Mouse (Mus musculus): ENCODE data around the gene 1700015G11Rik. TPM values are rescaled to one million over a fixed set of nuclear protein-coding genes. Genes with fewer than 3 reads are reported as not detected.
A peak's percentile ranks its signal among the peaks of the same experiment; 100 is the strongest.

Gene 1700015G11Rik
- polyA plus RNA-seq (2016; fragmentation: Nextera tagmentation; extraction: Ambion mirVana) = not detected in 2 replicates

- H3K4me3 ChIP-seq = no peak within 1 kb of the TSS
- WGBS = 85% methylated on average over 3 of the region's 3 CpGs
- no peak within 1 kb of the TSS for H3K27ac ChIP-seq (replicated peaks)
- no peaks in the 10 kb centered on the region for H3K4me1 ChIP-seq
- H3K9me3 ChIP-seq (replicated peaks) = no peaks in the 10 kb centered on the region
- no peak for DNase-seq (ENCODE audit: low spot score)
- no peaks in the 10 kb centered on the region for H3K36me3 ChIP-seq
- H3K27me3 ChIP-seq (ENCODE audit: low read depth, poor library complexity, severe bottlenecking) = no peaks in the 10 kb centered on the region
Measured at GRCm38 (mm10) chr7:52015628-52016027, at the start of gene 1700015G11Rik. Gene 1700015G11Rik (minus strand): TSS chr7:52015728.

GRCm38 (mm10) chr7:52056954-52057353, 41.4 kb upstream of the 1700015G11Rik start:
- Histone ChIP-seq H3K4me3 (no peak overlapping the region), H3K36me3 (no peaks in the 10 kb centered on the region), H3K27ac (replicated peaks) (no peak overlapping the region), H3K27me3 (ENCODE audit: low read depth, poor library complexity, severe bottlenecking) (no peaks in the 10 kb centered on the region), H3K9me3 (replicated peaks) (no peaks in the 10 kb centered on the region), H3K4me1 (no peaks in the 10 kb centered on the region)
- DNase-seq (ENCODE audit: low spot score) = no peak
- 83% methylated on average over 2 of the region's 2 CpGs for WGBS

DNA sequence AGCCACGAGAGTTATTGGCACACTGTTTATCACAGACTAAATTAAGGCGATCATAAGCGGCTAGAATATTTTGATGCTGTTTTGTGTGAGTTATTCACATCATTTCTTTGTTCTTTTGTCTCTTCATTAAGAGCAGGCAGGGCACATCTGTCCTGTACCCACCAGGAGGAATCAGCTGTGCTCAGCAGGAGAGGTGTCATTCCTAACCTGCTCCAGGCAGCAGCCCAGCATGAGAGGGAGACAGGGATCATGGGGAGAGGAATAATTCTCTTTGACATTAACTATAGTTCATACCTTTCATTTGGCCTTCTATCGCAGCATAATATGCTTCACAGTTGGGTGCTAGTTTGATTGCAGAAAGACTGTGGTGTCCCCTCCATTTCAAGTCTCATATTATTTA, 40.7 kb upstream of the 1700015G11Rik start:
- Histone ChIP-seq H3K4me1 (no peaks in the 10 kb centered on the region), H3K27me3 (ENCODE audit: low read depth, poor library complexity, severe bottlenecking) (no peaks in the 10 kb centered on the region), H3K4me3 (no peak overlapping the region), H3K27ac (replicated peaks) (no peak overlapping the region), H3K9me3 (replicated peaks) (no peaks in the 10 kb centered on the region), H3K36me3 (no peaks in the 10 kb centered on the region)
- 73% methylated on average over 4 of the region's 4 CpGs for WGBS
- no peak for DNase-seq (ENCODE audit: low spot score)

DNA sequence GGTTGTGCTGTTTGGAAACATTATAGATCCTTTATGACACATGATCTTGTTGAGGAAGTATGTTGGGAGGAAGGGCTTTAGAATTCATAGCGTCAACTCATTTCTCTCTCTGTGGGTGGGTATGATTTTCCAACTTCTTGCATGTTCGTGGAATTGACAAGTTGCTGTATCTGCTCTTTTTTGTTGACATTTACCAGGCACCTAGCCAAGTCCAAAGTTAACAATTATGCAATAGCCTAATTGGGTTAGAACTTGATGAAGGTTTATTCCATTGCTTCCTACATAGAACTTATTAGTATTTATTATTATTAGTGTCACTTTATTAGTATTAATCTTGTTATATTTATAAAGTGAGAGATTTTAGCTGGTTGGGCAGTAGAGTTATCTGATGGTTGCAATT, 40.3 kb upstream of the 1700015G11Rik start:
- Histone ChIP-seq H3K27ac (replicated peaks) (no peak overlapping the region), H3K4me1 (no peaks in the 10 kb centered on the region), H3K4me3 (no peak overlapping the region), H3K27me3 (ENCODE audit: low read depth, poor library complexity, severe bottlenecking) (no peaks in the 10 kb centered on the region), H3K36me3 (no peaks in the 10 kb centered on the region), H3K9me3 (replicated peaks) (no peaks in the 10 kb centered on the region)
- DNase-seq (ENCODE audit: low spot score) = no peak
- 87% methylated on average over 2 of the region's 2 CpGs for WGBS

GRCm38 (mm10) chr7:52037600-52038582, 22.4 kb upstream of the 1700015G11Rik start:
- 49% methylated on average over 8 of the region's 8 CpGs for WGBS
- H3K27ac ChIP-seq (replicated peaks) = no peak overlapping the region
- peak; percentile 20 for DNase-seq (ENCODE audit: low spot score)

DNA sequence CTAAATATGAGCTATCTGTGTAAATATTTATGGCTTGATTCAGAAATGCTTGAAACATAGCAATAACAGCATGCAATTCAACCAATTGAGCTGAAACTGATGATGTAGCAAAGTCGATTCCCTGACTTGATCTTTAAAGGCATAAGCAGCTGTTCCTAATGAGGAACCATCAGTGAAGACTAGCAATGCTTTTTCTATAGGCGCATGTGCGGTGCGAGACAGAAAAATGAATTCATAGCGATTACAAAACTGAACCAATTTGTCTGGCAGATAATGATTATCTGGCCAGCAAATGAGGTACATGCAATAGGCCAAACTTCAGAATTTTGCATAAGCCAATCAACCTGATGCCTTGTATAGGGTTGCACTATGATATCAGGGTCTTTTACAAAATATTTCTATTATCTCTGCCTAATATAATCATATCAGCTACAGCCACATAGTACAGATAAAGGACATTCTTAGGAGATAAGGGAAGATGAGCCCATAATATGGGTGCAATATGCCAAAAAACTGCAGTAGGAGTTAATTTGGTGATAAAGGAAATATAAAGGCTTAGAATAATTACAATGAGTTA, 8.6 kb upstream of the 1700015G11Rik start:
- Histone ChIP-seq H3K36me3 (no peaks in the 10 kb centered on the region), H3K27ac (replicated peaks) (no peak overlapping the region), H3K9me3 (replicated peaks) (no peaks in the 10 kb centered on the region), H3K4me1 (no peaks in the 10 kb centered on the region), H3K27me3 (ENCODE audit: low read depth, poor library complexity, severe bottlenecking) (no peaks in the 10 kb centered on the region), H3K4me3 (no peak overlapping the region)
- 94% methylated on average over 5 of the region's 5 CpGs for WGBS
- no peak for DNase-seq (ENCODE audit: low spot score)

More at GRCm38 (mm10) chr7:52037600-52038582, 22.4 kb upstream of the 1700015G11Rik start:
- Histone ChIP-seq H3K36me3 (no peaks in the 10 kb centered on the region), H3K9me3 (replicated peaks) (no peaks in the 10 kb centered on the region), H3K27me3 (ENCODE audit: low read depth, poor library complexity, severe bottlenecking) (no peaks in the 10 kb centered on the region), H3K4me3 (no peak overlapping the region), H3K4me1 (no peaks in the 10 kb centered on the region)

- Histone ChIP-seq H3K27ac (replicated peaks) (no peak overlapping the region), H3K4me3 (no peak overlapping the region), H3K4me1 (no peaks in the 10 kb centered on the region), H3K36me3 (no peaks in the 10 kb centered on the region), H3K9me3 (replicated peaks) (no peaks in the 10 kb centered on the region), H3K27me3 (ENCODE audit: low read depth, poor library complexity, severe bottlenecking) (no peaks in the 10 kb centered on the region)
- 82% methylated on average over 4 of the region's 4 CpGs for WGBS
- DNase-seq (ENCODE audit: low spot score) = no peak
Measured at GRCm38 (mm10) chr7:52022039-52022438, 6.5 kb upstream of the 1700015G11Rik start.

GRCm38 (mm10) chr7:52015180-52015579, 348 bp downstream of the 1700015G11Rik start:
- 89% methylated on average over 1 of the region's 1 CpGs for WGBS
- H3K4me3 ChIP-seq = no peak overlapping the region
- no peaks in the 10 kb centered on the region for H3K4me1 ChIP-seq
- DNase-seq (ENCODE audit: low spot score) = no peak
- H3K9me3 ChIP-seq (replicated peaks) = no peaks in the 10 kb centered on the region
- no peak overlapping the region for H3K27ac ChIP-seq (replicated peaks)
- H3K27me3 ChIP-seq (ENCODE audit: low read depth, poor library complexity, severe bottlenecking) = no peaks in the 10 kb centered on the region
- H3K36me3 ChIP-seq = no peaks in the 10 kb centered on the region

DNA sequence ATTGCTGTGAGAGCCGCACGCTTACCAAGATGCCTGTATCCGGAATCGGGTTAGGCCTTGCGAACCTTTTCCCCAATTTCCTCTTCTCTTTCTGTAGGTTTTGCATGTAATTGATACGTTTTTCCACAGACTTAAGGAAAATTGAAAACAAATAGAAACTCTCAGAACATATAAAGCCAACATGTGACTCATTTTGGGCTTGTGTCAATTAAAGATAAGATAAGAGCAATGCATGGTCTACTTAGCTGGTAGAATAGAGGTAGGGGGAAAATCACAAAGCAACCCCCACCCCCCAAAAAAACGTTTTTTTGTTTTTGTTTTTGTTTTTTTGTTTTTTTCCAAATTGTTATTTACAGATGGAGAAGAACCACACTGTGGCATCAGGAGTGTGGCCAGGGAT, 2.1 kb downstream of the 1700015G11Rik start:
- no peak for DNase-seq (ENCODE audit: low spot score)
- H3K27me3 ChIP-seq (ENCODE audit: low read depth, poor library complexity, severe bottlenecking) = no peaks in the 10 kb centered on the region
- H3K4me3 ChIP-seq = no peak overlapping the region
- no peaks in the 10 kb centered on the region for H3K4me1 ChIP-seq
- WGBS = 79% methylated on average over 7 of the region's 7 CpGs
- no peaks in the 10 kb centered on the region for H3K36me3 ChIP-seq
- no peaks in the 10 kb centered on the region for H3K9me3 ChIP-seq (replicated peaks)
- H3K27ac ChIP-seq (replicated peaks) = no peak overlapping the region

DNA sequence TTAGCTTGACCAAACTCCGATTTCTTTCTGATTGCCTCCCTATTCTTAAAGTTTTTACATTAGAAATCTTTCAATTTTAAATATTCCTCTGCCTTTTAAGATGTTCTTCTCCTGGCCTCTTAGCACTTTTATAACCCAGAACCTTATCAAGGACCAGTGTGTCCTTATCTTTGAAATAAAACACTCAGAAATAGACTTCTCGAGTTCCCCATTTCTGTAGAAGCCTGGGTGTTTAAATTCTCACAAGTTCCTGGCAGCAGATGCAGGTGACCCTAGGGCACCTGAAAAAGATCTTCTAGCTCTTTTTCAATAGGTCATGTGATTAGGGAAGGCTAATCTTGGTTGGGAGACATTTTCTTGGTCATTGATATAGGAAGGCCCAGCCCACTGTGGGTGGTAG, 8.4 kb downstream of the 1700015G11Rik start:
- Histone ChIP-seq H3K27ac (replicated peaks) (no peak overlapping the region), H3K27me3 (ENCODE audit: low read depth, poor library complexity, severe bottlenecking) (peaks cover 16% of the 10 kb centered on the region), H3K9me3 (replicated peaks) (no peaks in the 10 kb centered on the region), H3K4me1 (0 out of 2 replicates have a peak, but pooled peaks cover 9% of the 10 kb centered on the region), H3K4me3 (no peak overlapping the region), H3K36me3 (no peaks in the 10 kb centered on the region)
- no peak for DNase-seq (ENCODE audit: low spot score)
- WGBS = 89% methylated on average over 2 of the region's 2 CpGs

DNA sequence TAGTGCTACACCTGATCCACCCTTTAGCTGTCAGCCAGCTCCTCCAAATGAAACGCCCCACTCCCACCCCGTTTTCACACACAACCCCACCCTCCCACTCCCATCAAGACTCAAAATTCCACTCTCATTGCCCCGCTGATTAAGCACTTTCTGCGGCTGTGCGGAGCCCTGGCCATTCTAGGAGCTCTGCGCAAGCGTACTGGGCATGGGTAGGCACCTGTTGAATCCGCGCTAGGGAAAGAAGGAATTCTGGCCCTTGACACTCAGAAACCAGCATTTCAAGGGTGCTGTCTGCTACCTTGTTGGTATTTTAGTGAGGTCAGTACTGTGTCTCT, 9.3 kb downstream of the 1700015G11Rik start:
- Histone ChIP-seq H3K27me3 (ENCODE audit: low read depth, poor library complexity, severe bottlenecking) (peaks cover 16% of the 10 kb centered on the region), H3K4me1 (0 out of 2 replicates have a peak, but pooled peaks cover 9% of the 10 kb centered on the region), H3K9me3 (replicated peaks) (no peaks in the 10 kb centered on the region), H3K36me3 (no peaks in the 10 kb centered on the region), H3K27ac (replicated peaks) (peak overlapping the region; percentile 85), H3K4me3 (peak overlapping the region; percentile 72)
- DNase-seq (ENCODE audit: low spot score) = no peak
- WGBS = 1% methylated on average over 9 of the region's 9 CpGs

DNA sequence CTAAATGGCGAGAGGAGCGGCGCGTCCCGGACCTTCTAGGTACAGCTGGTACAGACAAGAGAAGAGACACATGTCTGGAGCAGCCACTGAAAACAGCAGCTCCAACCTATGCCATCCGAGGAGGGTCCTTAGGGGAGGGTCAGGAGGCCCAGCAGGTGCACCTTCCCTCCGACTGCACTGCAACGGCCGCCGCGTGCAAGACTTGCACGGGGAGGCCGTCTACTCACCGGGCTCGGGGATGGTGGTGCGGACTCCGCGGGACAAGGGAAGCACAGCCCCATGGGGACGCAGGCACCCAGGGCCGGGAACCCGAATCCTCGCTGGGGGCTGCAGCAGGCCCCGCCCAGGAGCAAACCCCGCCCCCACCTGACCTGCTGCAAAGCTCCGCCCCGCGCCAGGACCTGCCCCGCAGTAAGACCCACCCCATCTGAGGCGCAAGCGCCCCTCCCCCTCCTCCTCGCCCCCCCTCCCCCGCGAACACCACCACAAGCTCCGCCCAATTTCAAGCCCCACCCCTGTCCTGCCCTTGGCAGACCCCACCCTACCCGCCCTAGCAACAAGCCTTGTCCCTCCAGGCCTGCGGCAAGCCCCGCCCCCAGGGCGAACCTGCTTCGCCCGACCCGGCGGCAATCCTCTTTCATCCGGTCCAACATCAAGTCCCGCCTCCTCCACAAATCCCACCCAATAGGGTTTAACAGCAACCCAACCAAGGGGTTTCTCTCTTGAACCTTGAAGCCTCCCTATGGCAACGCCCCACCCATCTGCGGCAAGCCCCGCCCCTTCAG, 9.8 kb downstream of the 1700015G11Rik start, which contains the start of gene Svip:
Svip (minus strand) TSS at position 508 of the 785 bp plus-strand sequence.
- Histone ChIP-seq H3K36me3 (no peaks in the 10 kb centered on the region), H3K27me3 (ENCODE audit: low read depth, poor library complexity, severe bottlenecking) (peaks cover 16% of the 10 kb centered on the region), H3K27ac (replicated peaks) (peak within 1 kb of the TSS; percentile 85), H3K4me3 (peak within 1 kb of the TSS; percentile 72), H3K4me1 (0 out of 2 replicates have a peak, but pooled peaks cover 9% of the 10 kb centered on the region), H3K9me3 (replicated peaks) (no peaks in the 10 kb centered on the region)
- WGBS = under 1% methylated on average over 43 of the region's 47 CpGs
- peak; percentile 91 for DNase-seq (ENCODE audit: low spot score)
